Mouse (Mus musculus) liver, embryonic 11.5 days (tissue): Measurements from ENCODE around the gene Rab3c. TPM values are rescaled to one million over a fixed set of nuclear protein-coding genes. Genes with fewer than 3 reads are reported as not detected.
A peak's percentile ranks its signal among the peaks of the same experiment; 100 is the strongest.

Experiments
- ATAC-seq: fragments of 200-750 bp; cut with Nextera tagmentation; replicated peaks from 2 replicates; pipeline ENCODE4 v1.8.0; 2017; ENCODE audit warnings: moderate number of reproducible peaks, mild to moderate bottlenecking, moderate TSS enrichment, moderate library complexity; ENCODE audit not compliant: low FRiP score
- DNase-seq: peaks from one replicate; pipeline ENCODE4 v3.0.0-alpha.2; 2017; ENCODE audit warnings: low spot score
- H3K27ac ChIP-seq: fragments of 300-500 bp; sonication (generic); 2 replicates; pipeline ENCODE4 v1.5.1; 2014; ENCODE audit warnings: mild to moderate bottlenecking, low read depth, low read length, control low read depth
- H3K27me3 ChIP-seq: fragments of 300-500 bp; sonication (generic); replicated peaks from 2 replicates; pipeline ENCODE4 v1.6.1; 2014; ENCODE audit warnings: low read length, mixed read lengths; ENCODE audit not compliant: control insufficient read depth, insufficient read depth
- H3K36me3 ChIP-seq: fragments of 300-500 bp; sonication (generic); 2 replicates; pipeline ENCODE4 v1.6.1; 2014; ENCODE audit warnings: mild to moderate bottlenecking, low read length, moderate library complexity, mixed read lengths; ENCODE audit not compliant: control insufficient read depth, insufficient read depth
- H3K4me1 ChIP-seq: fragments of 300-500 bp; sonication (generic); replicated peaks from 2 replicates; pipeline ENCODE4 v1.6.1; 2014; ENCODE audit warnings: low read length, mixed read lengths; ENCODE audit not compliant: control insufficient read depth, insufficient read depth
- H3K4me2 ChIP-seq: fragments of 300-500 bp; sonication (generic); 2 replicates; pipeline ENCODE4 v1.6.1; 2014; ENCODE audit warnings: mild to moderate bottlenecking, control low read depth, moderate library complexity
- H3K4me3 ChIP-seq: fragments of 300-500 bp; sonication (generic); 2 replicates; pipeline ENCODE4 v1.5.1; 2014; ENCODE audit warnings: low read depth, low read length, control low read depth
- H3K9ac ChIP-seq: fragments of 300-500 bp; sonication (generic); 2 replicates; pipeline ENCODE4 v1.6.1; 2014; ENCODE audit warnings: low read depth, low read length, control low read depth
- H3K9me3 ChIP-seq: fragments of 300-500 bp; sonication (generic); 2 replicates; pipeline ENCODE4 v1.6.1; 2016; ENCODE audit warnings: low read length, inconsistent platforms, mixed read lengths; ENCODE audit not compliant: control insufficient read depth
- WGBS: fragments of 180-500 bp; shearing (Covaris S2); extraction: QIAGEN DNeasy Blood & Tissue Kit; methylation state at CpG from one replicate; pipeline ENCODE4 v1.1.7; 2014; 5-methylcytosine and 5-hydroxymethylcytosine counted together
- polyA plus RNA-seq: library from polyadenylated mRNA; unstranded; fragments of >200 nt; fragmentation: Nextera tagmentation; extraction: Ambion mirVana; gene quantifications from 2 replicates; pipeline ENCODE4 v1.2.1, GENCODE M21; 2014

The Rab3c gene
- polyA plus RNA-seq, 1 experiment from 2014 or later: 0.41 TPM

- no peak overlapping the region for H3K9ac ChIP-seq
- H3K4me1 ChIP-seq: no peaks in the 10 kb centered on the region
- no peaks in the 10 kb centered on the region for H3K9me3 ChIP-seq
- DNase-seq (no peak), ATAC-seq (no peak)
- H3K4me3 ChIP-seq: no peak overlapping the region
- no peaks in the 10 kb centered on the region for H3K36me3 ChIP-seq
- H3K4me2 ChIP-seq: no peak overlapping the region
- H3K27ac ChIP-seq: no peak overlapping the region
- WGBS: 75% methylated on average over 8 of the region's 8 CpGs
- 0 out of 2 replicates have a peak, but pooled peaks cover 2% of the 10 kb centered on the region for H3K27me3 ChIP-seq
Observed at GRCm38 (mm10) chr13:110031061-110031460, 249.7 kb downstream of the Rab3c start.

GRCm38 (mm10) chr13:110024381-110025161 lies 256.2 kb downstream of the Rab3c start:
- H3K27me3 ChIP-seq: no peaks in the 10 kb centered on the region; the same call in 1 of the 2 replicates
- H3K9me3 ChIP-seq: no peaks in the 10 kb centered on the region
- no peak for ATAC-seq
- H3K27ac ChIP-seq: no peak overlapping the region
- no peaks in the 10 kb centered on the region for H3K36me3 ChIP-seq
- WGBS: 74% methylated on average over 10 of the region's 10 CpGs
- no peak overlapping the region for H3K4me2 ChIP-seq
- no peaks in the 10 kb centered on the region for H3K4me1 ChIP-seq
- H3K4me3 ChIP-seq: no peak overlapping the region
- no peak overlapping the region for H3K9ac ChIP-seq
- DNase-seq: no peak

- Histone ChIP-seq H3K36me3 (no peaks in the 10 kb centered on the region), H3K4me1 (peaks cover 5% of the 10 kb centered on the region; the same call in 1 of the 2 replicates), H3K4me2 (no peak overlapping the region), H3K27me3 (peaks cover 3% of the 10 kb centered on the region), H3K9ac (no peak overlapping the region), H3K27ac (no peak overlapping the region), H3K4me3 (no peak overlapping the region), H3K9me3 (no peaks in the 10 kb centered on the region)
- no peak for DNase-seq
- 82% methylated on average over 5 of the region's 5 CpGs for WGBS
- ATAC-seq: no peak
Observed at GRCm38 (mm10) chr13:110023031-110023430, 257.8 kb downstream of the Rab3c start.

- H3K4me1 ChIP-seq: peaks cover 5% of the 10 kb centered on the region; the same call in 1 of the 2 replicates
- ATAC-seq (peak; percentile 20; the same call in 1 of the 2 replicates), DNase-seq (no peak)
- no peak overlapping the region for H3K4me3 ChIP-seq
- H3K27ac ChIP-seq: no peak overlapping the region
- no peaks in the 10 kb centered on the region for H3K9me3 ChIP-seq
- peaks cover 3% of the 10 kb centered on the region for H3K27me3 ChIP-seq
- peak overlapping the region; percentile 70 for H3K4me2 ChIP-seq
- WGBS: 39% methylated on average over 9 of the region's 9 CpGs
- no peak overlapping the region for H3K9ac ChIP-seq
- no peaks in the 10 kb centered on the region for H3K36me3 ChIP-seq
Observed at GRCm38 (mm10) chr13:110019774-110020173, 261.0 kb downstream of the Rab3c start.

- Histone ChIP-seq H3K36me3 (no peaks in the 10 kb centered on the region), H3K4me3 (peak overlapping the region; percentile 26), H3K9me3 (no peaks in the 10 kb centered on the region), H3K27ac (no peak overlapping the region), H3K4me1 (peaks cover 5% of the 10 kb centered on the region; the same call in 1 of the 2 replicates), H3K9ac (no peak overlapping the region), H3K27me3 (peaks cover 3% of the 10 kb centered on the region), H3K4me2 (peak overlapping the region; percentile 70)
- ATAC-seq (peak; percentile 39), DNase-seq (no peak)
- WGBS: 3% methylated on average over 20 of the region's 20 CpGs
Observed at GRCm38 (mm10) chr13:110018941-110019743, 261.7 kb downstream of the Rab3c start.

GRCm38 (mm10) chr13:110018431-110018901 lies 262.3 kb downstream of the Rab3c start:
- peak; percentile 65 for DNase-seq
- WGBS: under 1% methylated on average over 17 of the region's 17 CpGs

GRCm38 (mm10) chr13:110012029-110012428 lies 268.8 kb downstream of the Rab3c start:
- 86% methylated on average over 4 of the region's 4 CpGs for WGBS
- Histone ChIP-seq H3K9me3 (no peaks in the 10 kb centered on the region), H3K4me2 (no peak overlapping the region), H3K27me3 (no peaks in the 10 kb centered on the region; the same call in 1 of the 2 replicates), H3K4me1 (no peaks in the 10 kb centered on the region), H3K27ac (no peak overlapping the region), H3K4me3 (no peak overlapping the region), H3K9ac (no peak overlapping the region), H3K36me3 (no peaks in the 10 kb centered on the region)
- DNase-seq: no peak
- no peak for ATAC-seq

More at GRCm38 (mm10) chr13:110018431-110018901, 262.3 kb downstream of the Rab3c start:
- Histone ChIP-seq H3K27me3 (peaks cover 3% of the 10 kb centered on the region), H3K4me1 (peaks cover 5% of the 10 kb centered on the region; the same call in 1 of the 2 replicates), H3K27ac (no peak overlapping the region), H3K4me3 (peak overlapping the region; percentile 26), H3K9ac (no peak overlapping the region), H3K9me3 (no peaks in the 10 kb centered on the region), H3K36me3 (no peaks in the 10 kb centered on the region), H3K4me2 (peak overlapping the region; percentile 70)
- ATAC-seq: 0 out of 2 replicates have a peak, but pooled peaks have one; percentile 45

- Histone ChIP-seq H3K4me3 (no peak overlapping the region), H3K4me1 (no peaks in the 10 kb centered on the region), H3K27ac (no peak overlapping the region), H3K4me2 (no peak overlapping the region), H3K36me3 (no peaks in the 10 kb centered on the region), H3K27me3 (peaks cover 4% of the 10 kb centered on the region; the same call in 1 of the 2 replicates), H3K9me3 (no peaks in the 10 kb centered on the region), H3K9ac (no peak overlapping the region)
- no peak for DNase-seq
- no peak for ATAC-seq
- 82% methylated on average over 6 of the region's 6 CpGs for WGBS
Observed at GRCm38 (mm10) chr13:110010876-110011275, 269.9 kb downstream of the Rab3c start.
